14 mouse cellular contexts compared by ENCODE assay signal in the genomic region with DNA sequence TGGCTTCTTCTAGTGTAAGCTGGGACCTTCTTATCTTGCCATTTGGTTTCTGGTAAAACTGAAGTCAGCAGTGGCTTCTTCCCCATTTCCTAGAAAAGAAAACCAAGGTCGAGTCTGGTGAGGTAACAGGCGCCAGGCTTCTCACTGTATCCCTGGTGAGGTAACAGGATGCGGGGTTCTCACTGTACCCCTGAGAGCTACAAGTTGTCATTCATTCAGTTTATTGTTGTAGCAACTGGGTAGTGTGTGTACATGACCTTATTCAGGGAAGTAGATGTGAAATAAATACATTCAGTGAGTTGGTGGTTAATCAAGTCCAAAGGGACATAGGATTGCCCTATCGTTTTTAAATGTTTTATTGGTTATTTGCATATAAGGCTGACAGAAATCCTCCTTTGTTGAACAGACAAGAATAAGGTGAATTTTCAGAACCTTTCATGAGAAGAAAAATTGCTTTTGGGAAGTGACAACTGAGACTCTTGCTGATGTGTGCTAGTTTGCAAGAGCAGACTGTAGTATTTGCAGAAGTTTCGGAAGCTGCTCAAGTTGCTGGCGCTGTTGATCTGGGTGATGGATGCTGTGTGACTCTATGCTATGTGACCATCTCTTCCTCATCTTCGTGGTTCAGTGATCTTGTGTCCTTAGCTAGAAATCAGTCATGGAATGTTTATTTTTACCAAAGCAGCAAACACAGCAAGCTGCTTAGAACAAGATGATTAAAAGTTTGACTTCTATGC. TPM values are rescaled to one million over a fixed set of nuclear protein-coding genes. Genes with fewer than 3 reads are reported as not detected.
DNase-seq lines count a peak whose midpoint lies in the region; ATAC-seq and TF ChIP-seq lines count a peak whose summit lies in the region.
"Had no signal": no experiment of that assay in that cellular context is flagged by ENCODE, and none has a peak within 500 bp of the region (broad histone marks: within the 10 kb centered on the region; RNA-seq: fewer than 3 reads in every experiment).

No protein-coding gene starts in this region.

- H3K9ac ChIP-seq in lung, embryonic 14.5 days = no peak overlapping the region
- H3K9ac ChIP-seq: embryonic facial prominence, embryonic 15.5 days; forebrain, postnatal 0 days had no signal

- no peak for ATAC-seq in lung, embryonic 14.5 days (ENCODE audit: insufficient read depth)
- peak; percentile 66 for ATAC-seq in megakaryocyte, adult 5-6 weeks (ENCODE audit: poor library complexity, severe bottlenecking)
- ATAC-seq: forebrain, postnatal 0 days had no signal

- WGBS in lung, embryonic 14.5 days = 59% methylated on average over 7 of the region's 7 CpGs

- no peak overlapping the region for H3K27ac ChIP-seq in lung, embryonic 14.5 days (ENCODE audit: low read depth)
- H3K27ac ChIP-seq: embryonic facial prominence, embryonic 15.5 days had no signal

- TF ChIP-seq CTCF in lung, embryonic 14.5 days (IDR thresholded peaks at IDR 0.05; ENCODE audit: low read depth) = no peak

- peak; percentile 7 for DNase-seq in lung, embryonic 14.5 days
- DNase-seq in lung, postnatal 10 days = no peak
- peak; percentile 61 to 65 for DNase-seq in B cell, adult 2 months
- peak; percentile 50 for DNase-seq in MEL-GATA-1-ER (ENCODE audit: extremely low read depth, low read depth)
- DNase-seq in kidney, postnatal 25 days = no peak
- no peak for DNase-seq in cerebellum, adult 11 months
- DNase-seq in embryo, embryonic 11 days = no peak
- DNase-seq: cerebellum, postnatal 25 days; forebrain, postnatal 0 days; heart, postnatal 10 days; retina, postnatal 1 day; spleen, adult 18-20 months had no signal

- no peaks in the 10 kb centered on the region for H3K36me3 ChIP-seq in lung, embryonic 14.5 days (ENCODE audit: insufficient read depth)
- H3K36me3 ChIP-seq: embryonic facial prominence, embryonic 15.5 days had no signal

- no peaks in the 10 kb centered on the region for H3K4me1 ChIP-seq in lung, embryonic 14.5 days (ENCODE audit: insufficient read depth)
- H3K4me1 ChIP-seq: embryonic facial prominence, embryonic 15.5 days had no signal

- H3K4me3 ChIP-seq in lung, embryonic 14.5 days (ENCODE audit: low read depth, low read length) = no peak overlapping the region
- H3K4me3 ChIP-seq: embryonic facial prominence, embryonic 15.5 days had no signal

- no peaks in the 10 kb centered on the region for H3K27me3 ChIP-seq in lung, embryonic 14.5 days (ENCODE audit: insufficient read depth, low read length)
- H3K27me3 ChIP-seq: embryonic facial prominence, embryonic 15.5 days had no signal

- no peaks in the 10 kb centered on the region for H3K9me3 ChIP-seq in lung, embryonic 14.5 days (ENCODE audit: low read depth, low read length)
- H3K9me3 ChIP-seq: embryonic facial prominence, embryonic 15.5 days had no signal

- H3K4me2 ChIP-seq in lung, embryonic 14.5 days = no peak overlapping the region
- H3K4me2 ChIP-seq: embryonic facial prominence, embryonic 15.5 days had no signal

RNA-seq across cellular contexts. Expression of gene Rhoh, which starts 6.5 kb away (rescaled TPM):
- polyA plus RNA-seq in lung, embryonic 14.5 days (2014; fragmentation: Nextera tagmentation; extraction: Ambion mirVana) = 0.57 and 0.76 TPM in 2 replicates
- 6.4 and 10.8 TPM in 2 replicates for total RNA-seq in megakaryocyte, adult 5-6 weeks (2015)
- total RNA-seq in megakaryocyte, adult 5-6 weeks (2017) = 9.3 and 10.5 TPM in 2 replicates

Comparison
In these comparisons a context has a peak if more than half of its experiments do, and no peak if none do; other contexts are left out.
1. DNase-seq: peak in lung, embryonic 14.5 days (single experiment), B cell, adult 2 months (2 of 2) and MEL-GATA-1-ER (single experiment); none in lung, postnatal 10 days (single experiment), kidney, postnatal 25 days (0 of 2), cerebellum, adult 11 months (single experiment) and embryo, embryonic 11 days (single experiment).